Mouse (Mus musculus) thymus, adult 2 months (tissue): ENCODE results near the gene Sri.

ENCODE experiments used
- CTCF ChIP-seq: fragments of 200-500 bp; IDR thresholded peaks from 2 replicates; pipeline ENCODE4 v1.5.1; 2012; ENCODE audit warnings: mild to moderate bottlenecking, control low read depth, low read length, moderate library complexity, borderline replicate concordance; ENCODE audit not compliant: control insufficient read depth, poor library complexity, insufficient read depth; ENCODE audit errors: extremely low read depth
- POLR2A ChIP-seq: fragments of 200-500 bp; IDR thresholded peaks from 2 replicates; pipeline ENCODE4 v1.6.1; 2012; ENCODE audit warnings: mild to moderate bottlenecking, low read length, control low read depth, moderate library complexity; ENCODE audit not compliant: control insufficient read depth, poor library complexity, insufficient read depth; ENCODE audit errors: extremely low read depth

GRCm38 (mm10) chr5:8013276-8013675 is 32.6 kb upstream of the Sri start:
- TF ChIP-seq POLR2A (no peak), CTCF (no peak)
